Mouse (Mus musculus) right cerebral cortex, postnatal 4 days (tissue): ENCODE results near the gene Cdkl1.

Experiments
- DNase-seq: peaks from one replicate; pipeline ENCODE4 v3.0.0-alpha.2; 2022

The Cdkl1 gene

DNA sequence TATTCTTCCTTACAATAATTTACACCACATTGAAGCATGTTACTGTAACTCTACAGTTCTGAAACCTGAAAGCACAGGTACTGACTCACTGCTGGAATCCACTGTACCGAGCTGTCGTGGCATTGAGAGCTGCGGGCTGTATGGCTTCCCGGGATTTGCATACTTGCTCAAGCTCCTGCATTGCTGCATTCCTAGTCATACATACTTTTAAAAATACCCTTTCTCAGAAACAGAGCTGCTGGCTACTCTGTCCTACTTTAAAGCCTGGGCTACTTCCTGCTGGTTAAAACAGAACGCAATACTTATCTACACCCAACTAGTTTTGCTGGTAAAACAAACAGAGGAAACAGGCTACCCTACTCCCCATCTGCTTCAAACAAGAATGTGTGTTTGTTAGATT lies 46.9 kb downstream of the Cdkl1 start:
- DNase-seq: no peak

DNA sequence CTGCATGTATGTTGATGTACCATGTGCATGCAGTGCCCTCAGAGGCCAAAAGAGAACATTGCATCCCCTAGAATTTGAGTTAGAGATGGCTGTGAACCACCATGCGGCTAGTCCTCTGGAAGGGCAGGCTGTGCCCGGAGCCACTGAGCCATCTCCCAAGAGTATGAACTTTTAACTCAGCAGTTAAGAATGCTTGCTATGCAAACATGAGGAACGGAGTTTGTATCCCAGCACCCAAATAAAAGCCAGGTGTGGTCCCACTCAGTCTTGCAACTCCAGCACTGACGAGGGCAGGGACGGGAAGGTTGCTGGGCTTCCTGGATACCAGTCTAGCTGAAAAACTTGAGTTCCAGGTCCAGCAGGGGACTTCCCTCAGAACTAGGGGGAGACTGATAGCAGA lies 49.1 kb downstream of the Cdkl1 start:
- DNase-seq: no peak

DNA sequence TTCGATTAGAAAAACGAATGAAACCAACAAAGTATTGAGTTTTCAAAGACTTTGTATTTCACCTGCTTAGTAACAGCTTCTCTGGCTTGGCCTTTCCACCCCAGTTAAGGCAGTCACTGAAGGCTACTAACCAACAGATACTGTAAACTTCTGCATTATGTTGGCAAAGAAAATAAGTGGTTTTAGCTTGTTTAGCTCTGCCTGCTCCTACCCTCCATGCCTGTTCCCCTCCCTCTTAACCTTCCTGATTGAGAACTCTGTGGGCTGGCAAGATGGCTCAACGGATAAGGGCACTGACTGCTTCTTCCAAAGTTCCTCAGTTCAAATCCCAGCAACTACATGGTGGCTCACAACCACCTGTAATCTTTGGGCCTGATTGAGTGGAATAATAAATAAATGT lies 57.1 kb downstream of the Cdkl1 start:
- DNase-seq: no peak

DNA sequence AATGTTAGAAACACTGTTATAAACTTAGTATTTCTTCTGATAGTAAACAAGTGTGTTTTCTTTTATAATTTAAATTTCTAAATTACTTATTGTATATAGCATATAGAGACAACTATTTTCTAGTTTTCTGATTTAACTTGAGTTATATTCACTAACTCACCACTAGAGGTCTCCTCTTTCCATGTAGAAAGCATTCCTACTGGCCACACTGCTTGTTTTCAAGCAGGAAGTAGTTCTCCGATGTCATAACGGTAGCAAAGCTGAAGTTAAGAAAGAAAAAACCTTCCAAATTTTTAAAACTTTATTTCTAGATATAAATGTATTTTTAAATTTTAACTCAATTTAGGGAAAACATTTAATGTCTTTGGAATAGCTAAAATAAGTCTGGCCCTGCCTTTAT lies 57.5 kb downstream of the Cdkl1 start:
- no peak for DNase-seq

DNA sequence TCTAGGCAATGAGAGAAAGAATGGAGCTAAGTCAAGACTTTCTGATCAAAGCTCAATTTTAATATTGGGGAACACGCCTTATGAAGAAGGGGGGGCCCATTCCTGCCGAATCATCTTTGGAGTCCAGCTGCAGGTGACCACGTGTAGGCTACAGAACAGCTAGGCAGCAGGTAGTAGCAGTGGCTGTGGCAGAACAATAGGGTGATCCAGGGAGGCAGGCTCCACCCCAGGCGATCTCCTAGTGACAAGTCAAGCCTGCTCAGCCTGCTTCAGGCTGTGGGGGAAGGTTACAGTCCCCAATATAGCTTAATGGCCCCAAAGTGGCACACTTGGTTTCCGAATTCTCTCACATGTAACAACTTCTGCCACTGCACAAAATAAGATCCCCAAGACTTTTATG lies 58.8 kb downstream of the Cdkl1 start:
- no peak for DNase-seq

DNA sequence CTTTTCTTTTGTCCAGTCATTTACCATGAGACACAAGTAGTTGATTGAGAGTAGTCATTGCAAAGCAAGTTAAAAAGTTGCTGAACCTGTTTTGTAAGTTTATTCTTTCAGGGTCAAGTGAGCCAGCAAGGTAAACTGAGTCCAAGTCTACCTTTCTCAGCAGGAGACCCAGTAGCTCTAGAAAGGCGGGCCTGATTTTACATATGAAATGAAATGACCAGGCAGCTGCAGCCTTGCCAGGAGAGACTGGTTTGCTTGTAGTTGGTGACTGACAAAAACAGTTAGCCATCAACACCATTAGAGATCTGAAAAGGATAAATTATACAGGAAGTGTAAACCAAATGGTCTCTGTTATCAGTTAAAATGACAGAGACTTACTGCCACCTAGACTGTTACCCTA lies 60.8 kb downstream of the Cdkl1 start:
- no peak for DNase-seq

DNA sequence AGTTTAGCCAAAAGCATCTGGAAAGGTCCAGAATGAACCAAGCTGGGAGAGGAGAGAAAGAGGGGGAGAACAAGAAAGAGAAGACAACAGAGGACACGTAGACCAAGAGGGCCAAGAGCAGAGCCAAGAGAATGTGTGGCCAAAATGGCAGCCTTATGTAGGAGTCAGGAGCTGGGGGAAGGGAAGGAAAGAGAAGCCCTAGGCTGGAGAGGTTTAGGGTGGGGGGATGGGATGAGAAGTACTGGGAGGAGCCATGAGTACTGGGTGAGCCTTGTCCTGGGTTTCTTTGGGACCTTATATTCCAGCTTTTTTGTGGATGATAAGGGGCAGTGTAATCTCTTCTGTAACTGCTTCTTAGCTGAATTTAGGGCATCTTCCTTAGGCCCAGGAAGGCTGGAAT lies 61.8 kb downstream of the Cdkl1 start:
- no peak for DNase-seq

DNA sequence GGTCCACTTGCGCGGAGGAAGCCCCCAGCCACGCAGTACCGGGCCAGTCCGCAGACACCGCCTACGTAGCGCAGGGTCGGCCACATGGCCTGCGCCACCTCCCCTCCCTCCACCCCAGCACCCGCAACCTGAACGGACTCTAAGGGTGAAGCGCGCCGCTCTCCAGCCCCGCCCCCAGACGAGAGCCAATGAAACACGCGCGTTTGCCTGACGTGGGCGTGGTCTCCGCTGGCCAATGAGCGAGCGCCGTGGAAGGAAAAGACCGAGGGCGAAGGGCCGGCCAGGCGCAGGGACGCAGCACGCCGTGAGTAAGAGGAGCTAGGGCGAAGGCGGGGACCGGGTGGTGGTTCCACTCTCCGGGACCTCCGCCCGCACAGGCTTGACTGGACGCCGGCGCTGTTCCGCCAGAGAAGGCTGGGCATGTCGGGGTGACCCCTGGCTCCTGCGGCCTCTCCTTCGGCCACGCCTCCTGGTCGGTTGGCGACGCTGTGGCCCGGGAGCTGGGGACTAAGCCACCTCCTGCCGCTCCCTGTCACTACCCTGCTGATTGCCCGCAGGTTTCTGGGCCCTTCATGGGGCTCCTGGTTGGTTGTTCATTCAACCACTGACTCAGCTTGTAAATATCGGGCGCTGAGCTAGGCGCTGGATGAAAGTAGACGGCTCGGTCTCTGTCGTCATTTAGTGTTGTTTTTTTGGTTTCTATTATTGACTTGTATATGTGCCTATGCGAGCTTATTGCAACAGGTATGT lies 66.2 kb downstream of the Cdkl1 start, which contains the start of the genes L2hgdh and Atp5s:
L2hgdh (minus strand) TSS at position 163 of the 750 bp plus-strand sequence.
Atp5s (plus strand) TSS at position 240 of the 750 bp plus-strand sequence.
- peak; percentile 89 for DNase-seq

DNA sequence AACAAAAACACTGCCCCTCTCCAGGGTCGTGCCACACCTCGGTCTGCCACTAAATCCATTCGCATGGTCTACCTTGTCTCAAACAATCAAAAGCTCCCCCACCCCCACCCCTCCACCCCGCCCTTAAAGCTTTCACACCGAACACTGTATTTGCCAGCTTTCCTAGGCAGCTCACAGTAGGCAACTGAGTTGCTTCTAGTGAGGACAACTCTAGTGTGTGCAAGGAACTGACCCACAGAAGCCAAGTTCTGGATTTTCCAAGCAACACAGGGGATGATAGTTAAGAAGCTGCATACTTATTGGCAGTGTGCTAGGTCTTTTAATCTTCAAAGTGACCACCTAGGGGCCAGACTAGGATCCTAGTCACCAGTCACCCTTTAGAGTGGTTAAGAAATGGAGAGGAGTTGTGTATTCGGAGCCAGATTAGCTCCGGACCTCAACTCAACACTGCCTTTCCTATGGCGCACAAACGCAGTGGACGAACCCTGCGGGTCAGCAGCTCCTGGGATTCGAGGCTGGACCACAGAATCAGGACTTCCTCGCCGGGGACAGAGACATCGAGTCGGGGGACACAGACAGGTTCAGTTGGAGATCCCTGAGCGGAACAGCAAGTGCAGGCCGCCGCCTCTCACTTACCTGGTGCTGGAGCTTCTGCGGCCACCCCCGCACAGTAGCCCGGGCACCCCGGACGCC lies 66.9 kb downstream of the Cdkl1 start:
- DNase-seq: no peak

DNA sequence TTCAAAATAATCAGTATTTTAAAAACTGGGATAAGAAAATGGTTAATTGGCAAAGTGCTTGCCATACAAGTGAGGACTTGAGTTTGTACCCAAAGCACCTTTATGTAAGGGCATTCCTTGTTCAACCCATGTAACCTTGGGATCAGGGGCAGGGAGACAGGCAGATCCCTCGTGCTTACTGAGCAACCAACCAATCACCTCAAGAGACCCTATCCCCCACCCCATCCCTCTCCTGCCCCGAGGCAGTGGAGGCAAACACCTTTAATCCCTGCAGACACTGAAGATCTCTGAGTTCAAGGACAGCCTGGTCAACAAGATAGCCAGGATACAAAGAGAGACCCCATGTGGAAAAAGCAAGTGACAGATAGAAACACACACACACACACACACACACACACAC lies 67.7 kb downstream of the Cdkl1 start:
- no peak for DNase-seq

DNA sequence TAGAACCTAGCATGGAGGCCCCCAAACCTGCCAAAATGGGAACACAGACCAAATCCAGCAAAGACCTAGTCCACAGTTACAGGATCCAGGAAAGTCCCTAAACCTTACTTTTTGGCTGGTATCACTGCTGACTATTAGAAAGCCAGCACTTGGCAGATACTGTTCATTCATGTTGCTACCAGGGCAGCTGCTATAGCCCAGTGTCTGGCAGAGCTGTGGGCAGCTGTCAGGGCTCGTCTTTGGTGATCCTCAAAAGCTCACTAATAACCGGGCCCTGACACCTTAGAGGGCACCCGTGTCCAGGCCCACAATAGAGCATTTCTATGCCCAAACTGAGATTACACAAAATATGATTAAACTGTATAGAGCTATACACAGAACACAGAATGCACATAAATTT lies 68.2 kb downstream of the Cdkl1 start:
- DNase-seq: no peak

DNA sequence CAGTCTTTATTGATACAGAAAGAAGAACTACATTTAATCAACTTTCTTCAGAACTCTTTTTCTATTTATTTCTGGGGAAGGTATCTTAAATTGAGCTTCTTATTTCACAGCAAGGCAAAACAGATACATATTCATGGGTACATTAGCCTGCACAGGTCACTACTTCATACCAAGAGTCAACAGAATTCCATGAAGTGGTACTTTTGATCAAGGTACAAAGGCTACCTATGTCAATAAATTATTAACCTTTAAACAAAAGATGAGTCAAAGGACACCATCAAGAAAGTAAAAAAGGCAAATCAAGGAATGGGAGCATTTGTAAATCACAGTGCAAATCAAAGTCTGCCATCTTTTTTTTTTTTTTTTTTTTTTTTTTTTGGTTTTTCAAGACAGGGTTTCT lies 77.4 kb downstream of the Cdkl1 start:
- DNase-seq: no peak

DNA sequence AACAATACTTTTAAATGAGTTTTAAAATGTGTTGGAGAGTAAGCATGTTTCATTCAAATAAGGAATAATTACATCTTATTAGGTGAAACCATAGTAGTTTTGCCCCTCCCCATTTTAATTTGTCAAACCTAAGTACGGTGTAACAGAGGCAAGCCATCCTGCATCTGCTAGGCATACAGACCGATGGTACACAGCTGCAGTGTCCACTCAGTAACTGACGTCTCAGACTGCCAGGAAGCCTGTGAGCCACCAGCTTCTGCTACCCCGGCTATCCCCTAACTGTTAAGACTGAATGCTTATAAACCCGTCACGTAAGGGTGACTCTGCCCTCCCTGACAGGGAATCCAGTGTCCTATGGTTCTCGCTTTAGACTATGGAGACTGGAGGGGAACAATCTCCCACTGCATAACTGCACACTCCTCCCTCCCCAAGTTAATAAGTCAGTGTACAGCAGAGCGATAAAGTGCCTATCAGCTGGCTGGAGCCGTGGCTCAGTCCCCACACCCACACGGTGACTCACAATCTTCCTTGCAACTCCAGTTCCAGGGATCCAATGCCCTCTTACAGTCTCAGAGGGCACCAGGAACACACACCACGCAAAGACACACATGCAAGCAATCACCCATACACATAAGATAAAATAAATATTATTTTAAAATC lies 86.1 kb downstream of the Cdkl1 start:
- DNase-seq: no peak

DNA sequence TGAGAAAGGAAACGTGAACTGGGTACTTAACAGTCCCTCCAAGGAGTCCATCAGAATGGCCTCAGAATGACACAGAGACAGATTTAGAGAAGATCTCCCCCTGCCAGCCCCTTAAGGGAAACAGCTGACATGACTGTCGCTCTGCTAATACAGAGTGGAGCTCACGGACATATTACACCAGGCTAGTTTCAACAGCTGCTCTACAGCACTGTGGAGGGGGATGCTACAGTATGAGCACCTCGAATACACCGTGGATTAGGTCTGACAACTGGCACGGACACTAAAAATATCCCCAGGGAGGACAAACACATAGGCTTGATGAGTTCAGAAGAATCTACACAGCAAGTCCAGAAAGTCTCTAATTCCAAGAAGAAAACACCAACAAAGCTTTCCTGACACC lies 92.7 kb downstream of the Cdkl1 start:
- DNase-seq: no peak
